21 mouse cellular contexts compared by ENCODE assay signal in genomic region chr1:182105023-182105422, GRCm38 (mm10). TPM values are rescaled to one million over a fixed set of nuclear protein-coding genes. Genes with fewer than 3 reads are reported as not detected.
DNase-seq lines count a peak whose midpoint lies in the region; ATAC-seq and TF ChIP-seq lines count a peak whose summit lies in the region.
"Had no signal": no experiment of that assay in that cellular context is flagged by ENCODE, and none has a peak within 500 bp of the region (broad histone marks: within the 10 kb centered on the region; RNA-seq: fewer than 3 reads in every experiment).

No protein-coding gene starts in this region.

- H3K4me1 ChIP-seq in kidney, postnatal 0 days (replicated peaks; ENCODE audit: insufficient read depth, low read length) = no peaks in the 10 kb centered on the region
- H3K4me1 ChIP-seq in limb, embryonic 10.5 days = peaks cover 36% of the 10 kb centered on the region
- H3K4me1 ChIP-seq: forebrain, embryonic 13.5 days had no signal

- no peak overlapping the region for H3K4me3 ChIP-seq in kidney, postnatal 0 days (replicated peaks; ENCODE audit: low read depth, low read length)
- no peak overlapping the region for H3K4me3 ChIP-seq in limb, embryonic 10.5 days
- H3K4me3 ChIP-seq: embryonic facial prominence, embryonic 10.5 days; forebrain, embryonic 13.5 days; hindbrain, embryonic 15.5 days had no signal

- ATAC-seq in kidney, postnatal 0 days (replicated peaks; ENCODE audit: low FRiP score, low read depth) = no peak
- ATAC-seq: forebrain, embryonic 13.5 days; forebrain, postnatal 0 days; inflammation-experienced regulatory T-cells, adult 6 months; intestine, postnatal 0 days had no signal

- no peaks in the 10 kb centered on the region for H3K36me3 ChIP-seq in kidney, postnatal 0 days (ENCODE audit: insufficient read depth, low read length)
- H3K36me3 ChIP-seq in limb, embryonic 10.5 days = no peaks in the 10 kb centered on the region
- H3K36me3 ChIP-seq: embryonic facial prominence, embryonic 10.5 days; G1E; hindbrain, embryonic 15.5 days had no signal

- WGBS in kidney, postnatal 0 days = 49% methylated on average over 3 of the region's 3 CpGs
- WGBS in limb, embryonic 10.5 days = 47% methylated on average over 3 of the region's 3 CpGs

- no peak for TF ChIP-seq CTCF in kidney, postnatal 0 days (IDR thresholded peaks at IDR 0.05; ENCODE audit: low read depth)

- H3K27ac ChIP-seq in kidney, postnatal 0 days = no peak overlapping the region
- no peak overlapping the region for H3K27ac ChIP-seq in limb, embryonic 10.5 days
- H3K27ac ChIP-seq: embryonic facial prominence, embryonic 10.5 days; forebrain, embryonic 13.5 days; hindbrain, embryonic 15.5 days had no signal

- DNase-seq in cerebellum, postnatal 14 days = peak; percentile 51 to 58
- no peak for DNase-seq in cerebellum, adult 8-10 months
- no peak for DNase-seq in kidney, postnatal 0 days (ENCODE audit: low spot score)
- no peak for DNase-seq in kidney, adult 18-20 months
- peak; percentile 16 for DNase-seq in 416B (ENCODE audit: low read depth)
- DNase-seq in MN1 (ENCODE audit: low spot score) = peak; percentile 84
- DNase-seq in limb, embryonic 10.5 days (ENCODE audit: low spot score) = no peak
- DNase-seq: adrenal gland, postnatal 10 days; cerebellum, adult 2 months; forebrain, postnatal 0 days; gastrocnemius, postnatal 14 days; heart, postnatal 10 days; heart, postnatal 4 days had no signal

- no peaks in the 10 kb centered on the region for H3K27me3 ChIP-seq in kidney, postnatal 0 days (ENCODE audit: insufficient read depth, low read length)
- no peaks in the 10 kb centered on the region for H3K27me3 ChIP-seq in limb, embryonic 10.5 days (ENCODE audit: low read depth, poor library complexity, severe bottlenecking)
- H3K27me3 ChIP-seq: forebrain, embryonic 13.5 days; hindbrain, embryonic 15.5 days had no signal

- 0 out of 2 replicates have a peak overlapping the region, but pooled peaks have one; percentile 35 for H3K9ac ChIP-seq in kidney, postnatal 0 days (ENCODE audit: low read depth, low read length)
- H3K9ac ChIP-seq: forebrain, embryonic 13.5 days; forebrain, postnatal 0 days; hindbrain, embryonic 15.5 days had no signal

- no peaks in the 10 kb centered on the region for H3K9me3 ChIP-seq in kidney, postnatal 0 days (replicated peaks; ENCODE audit: low read length)
- H3K9me3 ChIP-seq in limb, embryonic 10.5 days (replicated peaks) = no peaks in the 10 kb centered on the region
- H3K9me3 ChIP-seq: embryonic facial prominence, embryonic 10.5 days; forebrain, embryonic 13.5 days; G1E; hindbrain, embryonic 15.5 days had no signal

- no peak overlapping the region for H3K4me2 ChIP-seq in kidney, postnatal 0 days (ENCODE audit: low read length)
- H3K4me2 ChIP-seq: forebrain, embryonic 13.5 days; hindbrain, embryonic 15.5 days had no signal

RNA-seq across cellular contexts. Expression of gene Srp9, which starts 19.5 kb away (rescaled TPM):
- polyA plus RNA-seq in kidney, postnatal 0 days (2015; fragmentation: Nextera tagmentation; extraction: Ambion mirVana) = 206 and 225 TPM in 2 replicates
- polyA plus RNA-seq in limb, embryonic 10.5 days (2016; fragmentation: Nextera tagmentation; extraction: Ambion mirVana) = 168 TPM in 2 replicates

RNA-seq across cellular contexts. Expression of gene Vmn1r1, which starts 59.3 kb away (rescaled TPM):
- polyA plus RNA-seq in kidney, postnatal 0 days (2015; fragmentation: Nextera tagmentation; extraction: Ambion mirVana) = not detected in 2 replicates
- polyA plus RNA-seq in limb, embryonic 10.5 days (2016; fragmentation: Nextera tagmentation; extraction: Ambion mirVana) = not detected in 2 replicates
- polyA plus RNA-seq: cerebellum, adult 2 months; embryonic facial prominence, embryonic 10.5 days; embryonic facial prominence, embryonic 14.5 days; forebrain, embryonic 13.5 days; forebrain, postnatal 0 days; G1E; heart, embryonic 14.5 days; hindbrain, embryonic 15.5 days; inflammation-experienced regulatory T-cells, adult 6 months; intestine, postnatal 0 days had no signal

Comparison
In these comparisons a context has a peak if more than half of its experiments do, and no peak if none do; other contexts are left out.
1. DNase-seq: peak in cerebellum, postnatal 14 days (2 of 2), 416B (single experiment) and MN1 (single experiment); none in cerebellum, adult 8-10 months (single experiment), kidney, postnatal 0 days (single experiment), kidney, adult 18-20 months (single experiment) and limb, embryonic 10.5 days (single experiment).